Mouse (Mus musculus): Measurements from ENCODE around the gene Tmem88. TPM values are rescaled to one million over a fixed set of nuclear protein-coding genes. Genes with fewer than 3 reads are reported as not detected.
A peak's percentile ranks its signal among the peaks of the same experiment; 100 is the strongest.

Tmem88 gene
- total RNA-seq (2021): 1 to 10 TPM; 6.1 to 7.0 TPM
- long read RNA-seq, experiment 1, transcript Tmem88-201 (2 exons, 1,582 nt): major isoform, 11 of 13 reads
- long read RNA-seq, experiment 1, partial matches to known transcripts: 0 of 13 reads
- long read RNA-seq, experiment 1, other reads (novel, unspliced or antisense): 2 of 13 reads
- long read RNA-seq, experiment 2, transcript Tmem88-201 (2 exons, 1,582 nt): major isoform, 9 of 10 reads
- long read RNA-seq, experiment 2, partial matches to known transcripts: 0 of 10 reads
- long read RNA-seq, experiment 2, other reads (novel, unspliced or antisense): 1 of 10 reads

DNA sequence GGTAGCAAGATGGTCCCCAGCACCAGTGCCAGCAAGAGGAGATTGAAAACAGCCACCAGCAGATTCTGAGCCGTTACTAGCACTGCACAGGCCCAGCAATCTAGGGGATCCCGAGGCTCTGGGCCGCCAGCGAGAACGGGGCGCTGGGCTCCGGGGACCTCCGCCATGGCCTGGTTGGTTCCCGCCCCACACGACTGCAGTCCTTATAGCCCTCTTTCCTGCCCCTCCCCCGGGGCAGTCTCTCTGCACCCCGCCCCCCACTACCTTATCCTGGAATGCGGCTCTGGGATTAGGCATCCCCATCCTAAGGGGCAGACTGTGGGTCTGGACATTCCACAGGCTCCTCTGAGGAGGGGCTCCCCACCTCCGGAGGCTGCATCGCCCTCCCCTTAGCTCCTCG, at the start of gene Tmem88:
Gene Tmem88, minus strand, starts transcription at position 176 of the 400 bp plus-strand sequence.
- peak; percentile 59 for DNase-seq

DNA sequence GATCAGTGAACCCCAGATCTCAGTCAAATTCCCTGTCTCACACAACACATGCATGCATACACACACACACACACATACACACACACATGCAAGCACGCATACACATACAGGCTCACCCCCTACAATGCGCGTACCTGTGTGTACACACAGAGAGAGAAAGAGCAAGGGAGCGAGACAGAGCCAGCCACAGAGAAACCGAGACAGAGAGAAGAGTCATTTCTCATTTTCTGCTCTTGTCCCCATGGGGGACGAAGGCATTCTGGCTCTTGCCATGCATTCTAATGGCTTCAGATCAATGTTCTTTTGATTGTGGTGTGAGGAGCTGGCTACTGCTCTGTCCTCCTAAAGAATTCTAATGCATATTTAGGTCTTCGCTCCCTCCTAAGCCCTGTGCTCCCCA, 49.3 kb upstream of the Tmem88 start:
- DNase-seq: no peak

DNA sequence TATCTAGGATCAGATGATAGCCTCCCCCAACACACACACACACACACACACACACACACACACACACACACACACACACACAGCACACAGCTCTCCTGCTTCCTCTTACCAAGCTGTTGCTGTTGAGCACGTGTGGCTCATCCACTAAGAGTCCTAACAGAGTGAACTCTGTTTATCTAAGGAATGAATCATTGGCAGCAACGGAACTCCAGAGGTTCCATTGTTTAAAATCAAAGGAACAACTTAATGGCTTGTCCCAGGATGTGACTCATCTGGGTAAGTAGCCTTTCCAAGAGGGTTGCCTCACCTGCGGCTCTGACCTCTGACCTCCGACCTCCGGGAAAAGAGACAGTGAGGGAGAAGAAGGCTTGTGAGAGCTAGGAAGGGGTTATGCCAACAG, 45.3 kb upstream of the Tmem88 start:
- DNase-seq: no peak

DNA sequence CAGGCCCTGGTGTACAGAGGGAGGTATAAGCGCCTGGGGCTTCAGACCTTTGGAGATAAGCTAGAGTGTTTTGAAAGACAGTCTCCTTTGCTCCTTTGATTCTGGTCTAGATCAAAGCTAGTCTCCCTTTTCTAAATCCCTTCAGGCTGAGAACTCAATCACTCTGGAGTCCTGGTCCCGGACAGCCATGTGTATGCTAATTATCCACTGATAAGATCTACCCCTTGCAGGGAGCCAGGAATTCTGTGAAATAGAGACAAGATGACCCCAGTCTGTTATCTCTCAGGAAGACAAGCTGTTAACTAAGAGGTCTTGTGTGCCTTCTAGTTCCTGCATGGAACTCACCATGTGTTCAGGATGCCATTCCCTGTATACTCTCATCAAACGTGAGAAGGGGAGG, 39.3 kb upstream of the Tmem88 start:
- no peak for DNase-seq

DNA sequence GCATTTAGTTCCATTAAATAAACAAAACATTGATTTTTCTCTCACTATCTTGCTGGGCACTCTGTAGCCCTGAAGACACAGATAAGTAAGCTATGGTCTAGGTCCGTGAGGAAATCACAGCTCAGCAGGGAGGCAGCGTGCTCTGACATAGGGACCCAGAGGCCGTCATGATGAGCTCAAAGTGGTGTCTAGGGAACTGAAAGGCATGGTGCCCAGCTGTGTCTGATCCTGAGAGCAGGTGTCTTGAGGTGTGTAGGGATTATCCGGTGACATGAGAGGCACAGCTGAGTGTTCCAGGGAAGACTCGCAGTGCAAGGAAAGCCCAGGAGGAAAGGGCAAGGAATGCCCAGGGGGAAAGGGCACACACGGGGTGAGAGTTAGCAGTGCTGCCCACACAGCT, 35.2 kb upstream of the Tmem88 start:
- no peak for DNase-seq

DNA sequence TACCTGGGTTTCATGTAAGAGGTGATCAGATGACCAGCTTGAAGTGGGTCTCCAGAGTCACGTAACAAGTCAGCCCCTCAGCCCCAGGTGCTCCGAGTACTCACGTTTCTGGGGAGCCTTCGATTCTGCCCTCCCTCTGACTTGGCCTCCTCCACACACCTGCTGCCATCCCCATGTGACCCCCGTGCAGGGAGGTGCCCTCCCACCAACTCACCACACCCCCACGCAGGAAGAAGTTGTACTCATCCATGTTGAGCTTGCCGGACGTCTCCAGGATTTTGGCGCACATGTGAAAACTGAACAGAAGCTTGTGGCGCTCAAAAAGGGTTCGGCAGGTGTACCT, 34.6 kb upstream of the Tmem88 start:
- no peak for DNase-seq

DNA sequence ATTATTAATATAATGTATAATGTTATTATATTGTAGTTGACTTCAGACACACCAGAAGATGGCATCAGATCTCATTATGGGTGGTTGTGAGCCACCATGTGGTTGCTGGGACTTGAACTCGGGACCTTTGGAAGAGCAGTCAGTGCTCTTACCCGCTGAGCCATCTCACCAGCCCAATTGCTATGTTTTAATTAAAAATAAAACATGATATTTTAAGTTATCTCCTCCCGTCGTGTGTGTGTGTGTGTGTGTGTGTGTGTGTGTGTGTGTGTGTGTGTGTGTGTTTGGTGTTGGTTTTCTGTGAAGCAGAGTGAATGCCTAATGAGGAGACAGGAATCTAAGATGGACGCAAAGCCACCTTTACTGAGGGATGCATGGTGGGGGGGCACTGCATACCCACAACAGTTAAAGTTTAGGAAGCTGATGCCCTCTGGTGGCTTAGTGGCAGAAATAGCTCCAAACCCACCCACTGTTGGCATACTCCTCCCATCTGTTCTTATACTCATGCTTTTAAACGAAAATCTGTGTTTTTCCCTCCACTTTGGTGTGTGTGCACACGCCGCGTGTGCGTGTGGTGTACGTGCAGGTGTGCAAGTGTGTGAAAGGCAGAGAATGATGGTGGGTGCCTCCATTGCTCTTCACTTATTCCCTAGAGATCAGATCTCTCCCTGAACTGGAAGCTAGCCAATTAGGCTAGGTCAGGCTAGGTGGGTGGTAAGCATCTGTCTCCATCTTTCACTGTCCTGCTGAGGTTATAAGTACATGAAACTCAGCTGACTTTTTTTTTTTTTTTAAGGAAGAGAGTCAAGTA, 34.0 kb upstream of the Tmem88 start:
- peak; percentile 60 for DNase-seq

DNA sequence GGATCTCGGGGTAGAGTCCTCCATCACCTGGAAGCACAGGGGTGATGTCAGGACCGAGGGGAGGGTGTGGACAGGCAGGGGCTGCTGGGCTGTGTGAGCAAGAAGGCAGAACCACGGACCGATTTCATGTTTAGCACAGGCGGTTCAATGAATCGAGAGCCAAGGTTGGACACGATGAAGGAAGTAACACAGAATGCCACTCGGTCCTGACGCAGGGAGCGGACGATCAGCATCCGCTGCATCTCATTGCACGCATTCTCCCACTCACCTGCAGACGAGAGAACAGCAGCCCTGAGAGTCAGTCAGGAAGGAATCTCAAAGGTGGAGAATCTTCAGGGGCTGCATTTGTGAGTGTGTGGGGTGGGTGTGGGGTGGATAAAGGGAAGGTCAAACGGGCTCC, 32.6 kb upstream of the Tmem88 start:
- no peak for DNase-seq

DNA sequence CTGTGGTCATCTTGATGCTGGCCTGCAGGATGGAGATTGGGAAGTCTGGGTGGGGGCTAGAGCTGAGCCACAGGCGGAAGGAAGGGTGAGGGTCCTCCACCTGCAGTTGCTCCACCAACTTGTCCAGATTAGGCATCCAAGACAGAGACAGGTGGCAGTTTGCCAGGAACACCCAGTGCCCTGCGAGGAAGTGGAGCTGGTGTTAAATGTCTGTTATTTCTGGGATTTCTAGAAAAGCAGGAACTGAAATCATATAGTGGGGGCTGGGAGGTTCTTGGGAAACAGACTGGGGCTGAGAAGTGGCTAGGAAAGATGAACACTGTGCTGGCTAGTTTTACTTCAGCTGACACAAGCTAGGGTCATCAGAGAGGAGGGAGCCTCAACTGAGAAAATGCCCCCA, 31.3 kb upstream of the Tmem88 start:
- peak; percentile 41 for DNase-seq

DNA sequence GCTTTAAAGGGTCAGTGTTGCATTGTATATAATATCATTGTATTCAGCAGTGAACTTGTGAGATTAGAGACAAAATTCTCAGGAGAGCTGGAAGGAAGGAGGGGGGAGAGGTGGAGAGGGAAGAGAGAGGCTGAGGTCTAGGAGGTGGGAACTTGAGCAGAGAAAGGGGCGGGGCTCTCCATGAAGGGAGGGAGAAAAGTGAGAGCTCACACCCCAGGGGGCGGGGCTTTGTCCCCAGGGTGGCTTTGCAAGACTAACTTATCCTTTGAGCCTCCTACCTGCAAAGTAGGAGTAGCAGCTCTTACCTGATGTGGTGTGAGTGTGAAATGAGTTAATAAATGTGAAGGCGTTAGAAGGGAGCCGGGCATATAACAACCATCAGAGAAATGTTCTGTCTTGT, 30.7 kb upstream of the Tmem88 start:
- peak; percentile 41 for DNase-seq

DNA sequence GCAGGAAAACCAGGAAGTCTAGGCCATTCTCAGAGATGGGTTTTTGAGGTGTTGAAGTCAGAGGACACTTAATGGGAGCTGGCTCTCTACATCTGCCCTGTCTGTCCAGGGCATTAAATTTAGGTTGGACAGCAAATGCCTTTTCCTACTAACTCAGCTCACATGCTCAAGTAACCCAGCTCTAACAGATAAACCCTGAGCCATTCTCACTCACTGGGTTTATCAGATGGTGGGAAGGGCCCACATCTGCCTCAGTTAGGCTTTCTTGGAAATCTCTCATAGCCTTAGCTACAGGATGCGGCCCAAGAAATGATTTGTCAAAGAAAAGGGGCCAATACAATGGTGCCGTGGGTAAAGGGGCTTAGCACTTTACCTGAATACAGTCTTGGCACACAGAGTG, 28.2 kb upstream of the Tmem88 start:
- DNase-seq: no peak

DNA sequence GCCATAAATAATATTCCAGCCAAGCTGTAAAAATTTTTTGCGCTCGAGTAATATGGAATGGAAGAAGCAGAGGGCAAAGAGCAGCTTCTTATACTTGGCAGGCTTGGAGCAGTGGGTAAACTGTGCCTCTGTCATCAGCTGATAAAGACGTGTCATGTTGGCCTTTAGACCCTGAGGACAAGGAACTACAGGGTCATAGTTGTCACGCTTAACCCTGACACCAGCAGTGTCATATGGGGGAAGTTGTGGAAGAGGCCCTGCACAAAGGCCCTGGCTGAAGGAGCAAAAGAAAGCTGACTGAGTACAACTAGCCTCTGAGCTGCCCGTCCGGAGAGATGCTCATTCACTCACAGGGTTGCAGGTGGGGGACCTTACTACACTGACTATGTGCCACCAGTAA, 25.9 kb upstream of the Tmem88 start:
- no peak for DNase-seq

DNA sequence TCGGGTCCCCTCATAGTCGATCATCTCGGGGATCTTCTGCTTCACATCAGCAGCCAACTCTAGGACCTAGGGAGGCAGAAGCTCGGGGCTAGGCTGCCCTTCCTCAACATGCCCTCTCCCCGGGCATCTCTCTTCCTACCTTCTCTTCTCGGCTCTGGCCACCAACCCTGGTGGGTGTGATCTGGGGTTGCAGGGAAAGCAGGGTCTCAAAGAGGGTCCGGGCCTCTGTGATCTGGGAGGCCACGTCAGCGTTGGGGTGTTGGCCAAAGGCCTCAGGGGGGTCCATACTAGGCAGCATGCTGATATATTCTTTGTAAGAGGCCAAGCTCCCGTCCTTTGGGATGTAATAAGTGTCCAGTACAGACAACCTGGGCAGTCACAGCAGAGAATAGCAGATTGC, 24.8 kb upstream of the Tmem88 start:
- no peak for DNase-seq

DNA sequence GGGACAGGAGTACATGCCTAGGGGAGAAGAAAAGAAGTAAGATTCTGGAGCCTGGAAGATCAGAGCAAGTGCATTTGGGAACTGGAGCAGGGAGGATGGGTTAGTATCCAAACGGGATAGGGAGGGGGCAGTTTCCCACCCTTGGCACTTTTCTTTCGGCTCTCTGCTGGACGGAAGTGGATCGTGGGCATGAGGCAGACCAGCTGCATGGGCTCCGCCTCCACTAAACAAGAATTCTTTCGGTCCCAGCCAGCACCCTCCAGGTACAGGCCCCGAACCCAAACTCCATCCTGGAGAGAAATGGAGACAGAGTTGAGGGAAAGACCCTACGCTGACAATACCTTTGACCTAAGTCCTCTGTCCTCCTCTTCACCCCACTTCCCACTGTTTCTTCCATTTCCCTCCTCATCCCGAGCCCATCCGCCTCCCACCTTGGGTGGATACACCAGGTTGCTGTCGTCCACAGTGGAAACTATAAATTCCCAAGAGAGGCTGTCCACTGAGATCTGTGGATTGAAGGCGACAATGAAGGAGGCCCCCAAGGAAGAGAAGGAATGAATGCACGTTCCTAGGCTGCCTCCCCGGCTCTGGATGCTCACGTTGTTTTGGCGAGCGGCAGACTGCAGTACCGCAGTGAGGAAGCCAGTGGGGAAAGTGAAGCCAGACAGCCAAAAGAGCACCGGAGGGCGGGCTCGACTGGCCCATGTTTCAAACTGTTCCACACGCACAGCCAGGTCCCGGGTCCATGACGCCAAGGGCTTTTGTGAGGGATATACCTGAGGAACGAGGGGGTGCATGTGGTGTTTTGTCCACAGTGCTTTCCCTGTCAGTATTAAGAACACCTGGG, 23.3 kb upstream of the Tmem88 start:
- DNase-seq: no peak

DNA sequence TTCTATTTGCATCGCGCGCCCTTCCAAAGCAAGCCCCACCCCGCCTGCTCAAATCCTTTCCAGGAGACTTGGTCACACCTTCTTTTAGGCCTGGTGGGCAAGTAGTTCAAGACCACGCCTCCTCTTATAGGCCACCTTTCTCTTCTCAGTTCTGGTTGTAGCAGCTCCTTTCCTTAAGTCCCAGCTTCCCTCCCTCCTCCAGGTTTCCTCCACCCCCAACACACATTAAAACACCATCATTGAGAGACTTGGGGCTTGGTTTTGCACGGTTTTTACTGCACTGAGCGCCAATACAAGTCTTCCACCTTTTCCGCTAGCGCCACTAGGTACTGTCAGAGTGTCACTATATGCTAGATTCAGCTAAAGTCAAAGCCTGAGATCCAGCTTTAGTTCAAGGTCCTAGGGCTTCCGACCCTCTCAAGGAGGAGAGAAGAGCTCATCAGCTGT, 22.5 kb upstream of the Tmem88 start:
- no peak for DNase-seq

DNA sequence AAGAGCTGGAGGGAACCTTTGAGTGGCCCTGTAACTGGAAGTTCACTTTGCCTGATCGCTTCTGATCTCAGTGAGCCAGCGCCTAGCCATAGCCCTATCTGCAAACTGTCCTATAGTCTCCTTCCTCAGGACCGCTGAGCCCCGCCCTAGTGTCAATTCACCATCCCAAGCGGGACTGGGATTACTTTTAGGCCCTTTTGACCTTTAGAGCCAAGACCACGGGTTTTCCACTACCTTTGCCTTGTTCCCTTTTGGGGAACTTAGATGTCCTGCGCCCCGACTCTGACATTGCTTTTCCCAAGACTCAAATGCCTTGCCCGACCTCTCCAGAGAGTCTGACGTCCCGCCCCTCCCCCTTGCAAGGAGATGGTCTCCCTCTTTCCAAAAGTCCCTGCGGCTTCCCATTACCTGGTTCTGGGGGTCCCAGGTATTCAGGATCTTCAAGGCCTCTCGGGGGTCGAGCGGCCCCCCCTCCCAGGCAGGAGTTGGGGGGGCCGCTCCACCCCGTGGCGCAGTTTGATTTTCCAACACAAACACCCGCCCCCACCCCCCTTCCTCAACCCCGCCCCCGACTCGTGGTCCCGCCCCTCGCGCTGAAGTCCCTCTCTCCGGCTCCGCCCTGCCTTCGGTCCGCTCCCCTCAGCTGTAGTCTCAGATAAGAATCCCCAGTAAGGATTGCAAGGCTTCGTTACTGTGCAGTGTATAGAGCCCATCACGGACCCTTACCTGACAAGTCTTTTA, 21.9 kb upstream of the Tmem88 start:
- DNase-seq: peak; percentile 50

DNA sequence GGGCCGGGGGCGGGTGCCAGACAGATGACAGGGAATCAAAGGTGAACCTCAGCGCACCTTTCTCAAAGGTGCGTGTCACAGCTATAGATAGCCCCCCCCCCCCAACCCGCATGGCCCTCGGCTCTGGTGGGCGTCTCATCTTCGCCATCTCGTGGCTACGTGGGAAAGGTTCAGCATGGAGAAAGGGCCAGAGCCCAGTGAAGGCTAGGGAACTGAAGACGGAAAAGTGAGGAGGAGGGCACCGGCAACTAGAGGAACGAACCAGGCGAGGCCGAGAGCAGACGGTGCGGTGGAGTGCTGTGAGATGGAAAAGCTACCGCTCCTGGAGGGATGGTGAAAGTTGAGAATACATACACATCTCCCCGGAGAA, 21.4 kb upstream of the Tmem88 start:
- peak; percentile 26 for DNase-seq

DNA sequence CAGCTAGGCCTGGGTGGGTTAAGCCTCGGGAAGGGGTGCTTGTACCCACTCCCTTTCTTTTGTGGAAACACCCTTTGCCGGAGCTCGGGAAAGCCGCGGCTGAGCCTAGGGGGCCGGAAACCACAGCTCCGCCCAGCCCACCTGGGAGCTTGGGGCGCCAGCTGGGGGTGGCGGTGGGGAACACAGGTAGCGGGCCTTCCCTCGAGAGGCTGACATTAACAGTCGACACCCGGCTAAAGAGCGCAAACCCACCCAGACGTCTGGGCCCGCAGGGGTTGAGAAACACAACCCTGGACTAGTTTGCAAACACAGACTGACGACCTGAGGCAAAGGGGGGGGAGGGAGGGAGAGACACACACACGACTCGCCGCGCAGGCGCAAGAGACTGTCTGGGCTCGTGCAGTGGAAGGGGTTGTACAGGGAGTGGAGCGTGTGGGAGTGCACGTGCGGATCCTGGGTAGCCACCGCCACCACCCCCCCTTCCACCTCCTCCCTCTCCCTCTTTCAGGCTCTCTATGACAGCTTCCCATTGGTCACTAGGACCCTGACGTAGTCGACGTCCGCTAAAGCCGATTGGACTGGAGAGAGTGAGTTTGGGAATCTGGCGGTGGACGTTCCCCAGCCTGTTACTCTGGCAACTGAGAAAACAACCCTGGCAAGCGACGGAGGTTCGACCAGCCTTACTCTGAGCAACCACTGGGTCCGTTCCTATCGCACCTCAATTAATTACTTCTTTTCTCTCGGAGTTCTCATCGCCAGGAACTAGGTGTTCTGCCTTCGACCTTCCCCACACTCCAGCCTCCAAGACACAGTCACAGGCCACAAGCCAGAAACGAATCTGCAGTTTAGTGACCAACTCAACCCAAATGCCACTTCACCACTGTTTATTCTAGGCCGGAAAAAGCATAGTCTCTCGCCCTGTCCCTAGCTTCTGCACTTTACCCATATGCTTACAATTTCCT, 20.7 kb upstream of the Tmem88 start:
- DNase-seq: peak; percentile 98

DNA sequence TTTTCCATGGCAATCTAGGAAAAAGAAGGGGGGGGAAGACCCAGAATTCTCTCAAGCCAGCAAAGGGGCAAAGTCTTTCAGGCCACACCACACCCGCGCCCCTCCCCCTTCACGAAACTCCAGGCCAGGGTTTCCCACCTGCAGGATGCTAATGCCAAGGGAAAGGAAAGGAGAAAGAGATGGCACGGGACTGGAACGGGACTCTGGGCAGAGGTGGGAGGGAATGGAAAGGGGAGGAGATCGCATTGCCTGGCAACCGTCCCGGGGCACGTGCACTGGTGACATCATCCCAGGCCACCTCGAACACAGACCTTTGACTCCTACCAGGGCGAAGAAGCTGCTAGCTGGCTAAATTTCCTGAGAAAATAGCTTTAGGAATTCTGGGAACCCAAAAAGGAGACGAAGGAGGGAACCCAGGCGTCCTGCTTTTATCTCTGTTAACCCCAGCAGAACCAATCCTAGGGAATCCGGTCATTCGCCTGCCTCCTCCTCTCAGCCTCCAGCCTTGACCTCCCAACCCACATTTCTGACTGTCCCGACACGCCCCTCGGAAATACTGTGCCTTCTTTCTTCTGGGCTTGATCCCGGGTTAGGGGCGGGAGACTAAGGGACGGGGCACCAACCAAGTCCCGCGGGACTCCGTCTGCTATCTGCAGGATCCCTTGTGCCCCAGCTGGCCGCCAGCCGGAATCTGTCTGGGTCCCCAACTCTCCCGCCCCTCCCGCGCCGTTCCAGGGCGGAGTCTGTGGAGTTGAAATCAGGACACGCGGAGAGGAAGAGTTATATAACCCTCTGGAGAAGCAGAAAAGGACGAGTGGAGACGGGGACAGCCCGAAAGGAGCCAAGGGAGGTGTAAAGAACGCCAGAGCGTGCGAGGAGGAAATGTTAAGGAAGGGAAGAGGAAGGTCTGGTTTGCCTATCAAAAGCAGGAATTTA, 19.7 kb upstream of the Tmem88 start:
- DNase-seq: peak; percentile 95

DNA sequence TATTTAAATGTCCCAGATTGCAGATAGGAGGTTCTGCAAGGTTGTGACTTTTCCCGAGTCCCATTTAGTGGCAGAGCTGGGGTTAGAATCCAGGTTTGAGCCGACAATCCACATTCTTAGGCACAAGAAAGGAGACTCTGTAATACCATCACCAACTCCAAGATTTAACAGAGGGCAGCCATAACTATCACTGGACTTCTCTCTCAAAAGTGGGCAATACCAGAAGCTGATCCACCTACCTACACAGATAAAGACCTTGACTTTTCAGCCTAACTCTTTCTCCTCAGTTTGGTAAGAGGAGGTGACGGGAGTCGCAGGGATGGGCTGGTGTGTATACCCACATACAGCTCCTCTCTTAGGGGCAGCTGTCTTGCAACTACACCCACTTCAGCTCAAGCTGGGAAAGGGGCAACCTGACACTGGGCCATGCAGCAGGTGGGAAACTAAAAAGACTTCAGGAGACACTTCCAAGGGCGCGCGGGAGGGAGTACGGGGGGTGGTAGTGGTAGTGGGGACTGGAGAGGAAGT, 19.0 kb upstream of the Tmem88 start:
- DNase-seq: no peak
